Mouse (Mus musculus): ENCODE data around the gene Prrc2b.

DNA sequence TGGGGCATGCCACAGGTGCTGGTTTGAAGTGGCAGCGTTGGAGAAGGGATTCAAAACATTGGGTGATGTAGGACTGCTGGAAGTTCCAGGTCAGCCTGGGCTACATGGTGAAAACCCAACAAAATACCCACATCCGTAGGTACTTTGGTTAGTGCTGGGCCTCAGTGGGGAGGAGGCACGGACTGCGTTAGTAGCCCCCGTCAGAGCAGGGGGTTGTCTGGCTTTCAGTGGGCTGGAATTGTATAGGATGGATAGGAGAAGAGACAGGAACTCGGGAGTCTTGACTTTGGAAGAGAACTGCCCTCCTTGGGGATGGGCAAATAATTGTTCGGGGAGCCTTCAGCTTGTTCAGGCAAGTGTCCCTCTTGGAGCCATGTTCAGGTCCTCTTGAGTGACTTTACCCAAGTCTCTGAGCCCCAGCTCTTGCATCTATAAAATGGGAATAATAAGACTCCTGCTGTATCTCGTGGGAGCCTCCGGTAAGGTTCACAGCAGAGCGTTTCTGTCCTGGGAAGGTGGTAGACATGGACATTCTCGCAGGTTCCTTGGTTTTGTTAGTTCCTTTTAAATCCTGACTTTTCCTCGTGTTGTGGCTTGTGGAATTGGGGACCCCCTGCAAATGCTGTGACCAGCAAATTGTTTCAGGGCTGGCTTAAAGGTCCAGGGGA, 1.6 kb downstream of the Prrc2b start:
- TF ChIP-seq POLR2A (IDR thresholded peaks at IDR 0.05; ENCODE audit: extremely low read depth, insufficient read depth, low read length): no peak
- no peak for TF ChIP-seq CTCF (IDR thresholded peaks at IDR 0.05; ENCODE audit: low read depth, low read length)

Data from liver, adult 2 months (tissue).